Mouse (Mus musculus) adrenal gland, adult 18-20 months (tissue): Measurements from ENCODE around the gene Cep78. TPM values are rescaled to one million over a fixed set of nuclear protein-coding genes. Genes with fewer than 3 reads are reported as not detected.

ENCODE experiments used
- DNase-seq, 2 experiments: peaks; one replicate each; pipeline ENCODE4 v3.0.0; 2021 to 2022; ENCODE audit warnings: low spot score in 2 of 2
- total RNA-seq, 2 experiments: library from RNA; stranded (reverse); gene quantifications; 1 replicate in 1 of 2; 2 replicates in 1 of 2; pipeline ENCODE4 v1.2.3; 2021

Cep78 gene
- total RNA-seq, 2 experiments from 2014 or later, result 5.4 to 6.8 TPM

DNA sequence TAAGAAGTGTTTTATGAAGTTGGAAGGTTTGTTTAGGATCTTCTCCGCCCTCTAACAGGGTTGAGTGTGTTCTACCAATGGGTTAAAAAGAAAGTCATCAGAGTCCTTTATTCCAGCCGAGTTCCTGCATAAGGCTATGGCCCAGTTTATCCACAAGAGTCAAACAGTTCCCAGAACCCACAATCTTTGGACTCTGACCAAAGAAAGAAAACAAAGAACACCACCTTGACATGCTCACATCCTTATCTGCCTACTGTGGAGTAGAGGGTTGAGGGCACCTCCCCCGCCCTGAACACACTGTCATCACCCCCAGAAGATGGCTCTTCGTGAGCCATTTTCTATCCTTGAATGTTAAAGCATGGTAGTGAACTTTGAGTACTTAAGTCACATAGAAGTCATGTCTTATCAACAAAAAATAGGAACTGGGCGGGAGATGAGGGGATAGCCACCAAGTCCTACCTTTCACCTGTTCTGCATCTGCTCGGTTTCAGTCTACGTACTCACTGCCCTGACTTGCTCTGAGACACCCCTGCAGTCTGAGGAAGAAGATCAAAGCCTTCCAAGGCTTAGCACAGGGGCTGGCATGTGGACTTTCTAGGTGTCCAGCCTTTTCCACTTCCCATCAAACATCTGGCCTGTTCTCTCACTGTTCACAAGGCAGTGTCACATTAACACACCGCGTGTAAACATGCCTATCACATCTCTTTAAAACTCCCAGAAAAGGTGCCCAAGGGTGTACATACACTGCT lies 71.4 kb downstream of the Cep78 start:
- no peak for DNase-seq

- DNase-seq, result no peak
Measured at GRCm38 (mm10) chr19:15911441-15911840, 73.3 kb downstream of the Cep78 start.

DNA sequence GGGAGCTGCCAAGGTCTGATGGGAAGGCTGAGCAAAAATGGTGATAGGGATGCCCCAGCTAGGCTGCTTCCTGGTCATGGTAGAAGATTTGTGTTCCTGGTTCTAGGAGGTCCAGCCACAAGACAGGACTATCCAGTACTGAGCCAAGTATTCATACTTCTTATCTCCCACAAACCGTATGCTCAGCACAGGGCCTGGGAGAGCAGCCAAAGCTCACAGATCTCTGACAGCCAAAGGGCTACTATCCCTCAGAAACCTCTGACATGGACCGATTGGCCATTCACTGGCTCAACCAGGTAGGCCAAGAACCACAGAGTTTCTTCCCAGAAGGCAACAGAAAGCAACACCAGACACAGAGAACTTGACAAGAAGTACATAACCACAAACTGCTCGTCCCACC lies 73.8 kb downstream of the Cep78 start:
- no peak for DNase-seq

- no peak for DNase-seq
Measured at GRCm38 (mm10) chr19:15910488-15910887, 74.3 kb downstream of the Cep78 start.

- DNase-seq, result no peak
Measured at GRCm38 (mm10) chr19:15908016-15908415, 76.8 kb downstream of the Cep78 start.

Other genes starting within 250 kb of the Cep78 start
- 100 to 1,000 TPM in 1 of 2 experiments, 10 to 100 TPM in 1; 39.0 to 120 TPM for gene Psat1, start 37.7 kb downstream of the Cep78 start, total RNA-seq
- 10 to 100 TPM; 47.2 to 53.6 TPM for gene Gnaq, start 147.8 kb upstream of the Cep78 start, total RNA-seq